Mouse (Mus musculus) liver, embryonic 12.5 days (tissue): ENCODE results near the gene Wdr86. TPM values are rescaled to one million over a fixed set of nuclear protein-coding genes. Genes with fewer than 3 reads are reported as not detected.

Experiments
- polyA plus RNA-seq: library from polyadenylated mRNA; unstranded; fragments of >200 nt; fragmentation: Nextera tagmentation; extraction: Ambion mirVana; gene quantifications from 2 replicates; pipeline ENCODE4 v1.2.1, GENCODE M21; 2016

Wdr86 gene
- polyA plus RNA-seq, 1 experiment from 2014 or later = 3.5 TPM

Other genes starting within 250 kb of the Wdr86 start
- not detected in 2 replicates for gene Gbx1, start 203.5 kb downstream of the Wdr86 start, polyA plus RNA-seq
- 0.11 TPM in 1 of 2 replicates, not detected in the other for gene Asb10, start 189.7 kb downstream of the Wdr86 start, polyA plus RNA-seq
- gene 4931409K22Rik, start 173.9 kb downstream of the Wdr86 start, polyA plus RNA-seq = 0.05 TPM in 1 of 2 replicates, not detected in the other
- gene Abcf2, start 153.3 kb downstream of the Wdr86 start, polyA plus RNA-seq = 93.7 and 95.9 TPM in 2 replicates
- gene Chpf2, start 144.0 kb downstream of the Wdr86 start, polyA plus RNA-seq = 16.6 and 17.6 TPM in 2 replicates
- 5.8 and 8.3 TPM in 2 replicates for gene Smarcd3, start 106.3 kb downstream of the Wdr86 start, polyA plus RNA-seq
- 16.9 and 17.5 TPM in 2 replicates for gene Nub1, start 45.2 kb downstream of the Wdr86 start, polyA plus RNA-seq
- 0.71 TPM in 1 of 2 replicates, not detected in the other for gene Crygn, start 27.3 kb upstream of the Wdr86 start, polyA plus RNA-seq
- 110 and 113 TPM in 2 replicates for gene Rheb, start 111.9 kb upstream of the Wdr86 start, polyA plus RNA-seq